Mouse (Mus musculus): ENCODE results near the gene Ston2.

DNA sequence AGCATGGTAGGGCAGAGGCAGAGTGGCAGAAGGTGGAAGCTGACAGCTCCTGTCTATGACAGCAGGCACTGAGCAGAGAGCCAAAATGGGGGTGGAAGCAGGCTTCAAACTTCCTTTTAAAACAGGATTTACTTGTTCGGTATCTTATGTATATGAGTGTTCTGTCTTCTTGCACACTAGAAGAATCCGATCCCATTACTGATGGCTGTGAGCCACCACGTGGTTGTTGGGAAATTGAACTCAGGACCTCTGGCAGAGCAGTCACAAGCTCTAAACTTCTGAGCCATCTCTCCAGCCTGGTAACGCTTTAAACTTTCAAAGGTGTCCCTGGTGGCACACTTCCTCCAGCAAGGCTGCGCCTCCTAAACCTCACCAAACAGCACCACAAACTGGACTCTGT lies 85.4 kb downstream of the Ston2 start:
- no peak for TF ChIP-seq CTCF (IDR thresholded peaks at IDR 0.05; ENCODE audit: control insufficient read depth, insufficient read depth, low read length)
- TF ChIP-seq POLR2A (IDR thresholded peaks at IDR 0.05; ENCODE audit: borderline replicate concordance, control insufficient read depth, low read depth, low read length): no peak

Measured in bone marrow, adult 2 months (tissue).